Mouse (Mus musculus) intestine, embryonic 16.5 days (tissue): ENCODE measurements around the gene Gemin2. TPM values are rescaled to one million over a fixed set of nuclear protein-coding genes. Genes with fewer than 3 reads are reported as not detected.

Experiments
- ATAC-seq: fragments of 200-750 bp; cut with Nextera tagmentation; 2 replicates; pipeline ENCODE4 v1.8.0; 2017; ENCODE audit warnings: moderate TSS enrichment, moderate library complexity
- H3K27ac ChIP-seq: fragments of 300-500 bp; sonication (generic); 2 replicates; pipeline ENCODE4 v1.5.1; 2014; ENCODE audit warnings: mild to moderate bottlenecking, low read length
- H3K27me3 ChIP-seq: fragments of 300-500 bp; sonication (generic); replicated peaks from 2 replicates; pipeline ENCODE4 v1.6.1; 2014; ENCODE audit warnings: low read length, control low read depth, mixed read lengths; ENCODE audit not compliant: control insufficient read depth, insufficient read depth
- H3K36me3 ChIP-seq: fragments of 300-500 bp; sonication (generic); 2 replicates; pipeline ENCODE4 v1.6.1; 2014; ENCODE audit warnings: low read length, control low read depth; ENCODE audit not compliant: control insufficient read depth, insufficient read depth
- H3K4me1 ChIP-seq: fragments of 300-500 bp; sonication (generic); 2 replicates; pipeline ENCODE4 v1.6.1; 2014; ENCODE audit warnings: low read length, control low read depth, mixed read lengths; ENCODE audit not compliant: control insufficient read depth, insufficient read depth
- H3K4me2 ChIP-seq: fragments of 300-500 bp; sonication (generic); 2 replicates; pipeline ENCODE4 v1.6.1; 2014; ENCODE audit warnings: low read depth, low read length, control low read depth
- H3K4me3 ChIP-seq: fragments of 300-500 bp; sonication (generic); 2 replicates; pipeline ENCODE4 v1.5.1; 2014; ENCODE audit warnings: mild to moderate bottlenecking, low read length
- H3K9ac ChIP-seq: fragments of 300-500 bp; sonication (generic); 2 replicates; pipeline ENCODE4 v1.6.1; 2014; ENCODE audit warnings: low read depth, low read length
- H3K9me3 ChIP-seq: fragments of 300-500 bp; sonication (generic); 2 replicates; pipeline ENCODE4 v1.6.1; 2016; ENCODE audit warnings: low read length, control low read depth; ENCODE audit not compliant: control insufficient read depth
- WGBS: fragments of 180-500 bp; shearing (Covaris S2); extraction: QIAGEN DNeasy Blood & Tissue Kit; methylation state at CpG from one replicate; pipeline ENCODE4 v1.1.7; 2014; 5-methylcytosine and 5-hydroxymethylcytosine counted together
- polyA plus RNA-seq: library from polyadenylated mRNA; unstranded; fragments of >200 nt; fragmentation: Nextera tagmentation; extraction: Ambion mirVana; gene quantifications from 2 replicates; pipeline ENCODE4 v1.2.1, GENCODE M21; 2015

The Gemin2 gene
- polyA plus RNA-seq, 1 experiment from 2014 or later: 20.3 TPM

DNA sequence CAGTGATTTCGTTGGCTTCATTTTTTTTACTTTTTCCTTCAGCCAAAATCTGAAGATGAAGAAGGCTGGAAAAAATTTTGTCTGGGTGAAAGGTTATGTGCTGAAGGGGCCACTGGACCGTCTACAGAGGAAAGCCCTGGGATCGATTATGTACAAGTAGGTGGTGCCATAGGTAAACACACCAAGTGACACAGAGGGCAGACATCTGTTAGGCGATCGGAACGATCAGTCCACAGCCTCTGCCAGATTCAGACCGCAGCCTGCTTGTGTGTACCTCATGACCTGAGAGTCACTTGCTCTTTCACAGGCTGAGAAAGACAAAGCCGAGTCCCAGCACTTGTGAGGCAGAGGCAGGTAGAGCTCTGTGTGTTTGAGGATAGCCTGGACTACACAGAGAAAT, 4.8 kb downstream of the Gemin2 start:
- WGBS: 86% methylated on average over 8 of the region's 8 CpGs

DNA sequence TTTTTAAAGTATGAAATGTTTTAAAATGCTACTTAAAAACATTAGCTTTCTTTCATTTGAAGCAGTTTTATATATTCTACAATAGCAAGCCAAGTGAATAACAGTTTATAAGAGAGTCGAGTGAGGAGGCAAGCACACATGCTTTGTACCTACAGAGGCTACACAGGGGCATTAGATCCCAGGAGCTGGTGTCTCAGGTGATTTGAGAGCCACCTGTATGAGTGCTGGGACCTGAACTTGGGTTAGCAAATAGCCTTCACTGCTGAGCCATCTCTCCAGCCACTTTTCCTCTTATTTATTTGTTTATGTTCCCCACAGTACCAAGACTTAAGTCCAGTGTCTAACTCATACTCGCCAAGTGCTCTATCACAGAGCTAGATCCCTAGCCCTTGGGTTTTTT, 6.7 kb downstream of the Gemin2 start:
- 91% methylated on average over 2 of the region's 2 CpGs for WGBS
- Histone ChIP-seq H3K4me2 (no peak overlapping the region), H3K27ac (no peak overlapping the region), H3K9me3 (no peaks in the 10 kb centered on the region), H3K36me3 (peaks cover 11% of the 10 kb centered on the region), H3K4me3 (no peak overlapping the region), H3K9ac (no peak overlapping the region), H3K4me1 (no peaks in the 10 kb centered on the region), H3K27me3 (no peaks in the 10 kb centered on the region)
- no peak for ATAC-seq

More for the DNA sequence above, 4.8 kb downstream of the Gemin2 start:
- no peak overlapping the region for H3K4me3 ChIP-seq
- H3K4me1 ChIP-seq: no peaks in the 10 kb centered on the region
- H3K27ac ChIP-seq: no peak overlapping the region
- H3K9ac ChIP-seq: no peak overlapping the region
- no peak overlapping the region for H3K4me2 ChIP-seq
- ATAC-seq: no peak
- H3K36me3 ChIP-seq: peaks cover 11% of the 10 kb centered on the region; the same call in 1 of the 2 replicates
- H3K9me3 ChIP-seq: no peaks in the 10 kb centered on the region
- H3K27me3 ChIP-seq: no peaks in the 10 kb centered on the region

DNA sequence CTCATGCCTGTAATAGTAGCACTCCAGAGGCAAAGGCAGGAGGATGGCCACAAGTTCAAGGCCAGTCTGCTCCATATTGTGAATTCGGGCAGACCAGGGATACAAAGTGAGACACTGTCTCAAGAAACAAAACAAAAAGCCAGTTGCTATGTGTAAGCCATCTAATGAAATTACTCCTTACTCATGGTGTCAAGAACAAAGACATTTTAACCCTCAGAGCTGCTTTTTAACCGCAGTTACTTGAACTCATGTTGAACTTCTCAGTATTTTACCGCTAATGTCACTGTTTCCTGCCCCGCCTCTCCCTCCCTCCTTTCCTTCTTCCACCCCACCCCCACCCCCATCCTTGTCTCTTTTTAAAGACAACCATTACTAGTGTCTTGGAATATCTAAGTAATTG, 8.1 kb downstream of the Gemin2 start:
- 86% methylated on average over 4 of the region's 4 CpGs for WGBS

DNA sequence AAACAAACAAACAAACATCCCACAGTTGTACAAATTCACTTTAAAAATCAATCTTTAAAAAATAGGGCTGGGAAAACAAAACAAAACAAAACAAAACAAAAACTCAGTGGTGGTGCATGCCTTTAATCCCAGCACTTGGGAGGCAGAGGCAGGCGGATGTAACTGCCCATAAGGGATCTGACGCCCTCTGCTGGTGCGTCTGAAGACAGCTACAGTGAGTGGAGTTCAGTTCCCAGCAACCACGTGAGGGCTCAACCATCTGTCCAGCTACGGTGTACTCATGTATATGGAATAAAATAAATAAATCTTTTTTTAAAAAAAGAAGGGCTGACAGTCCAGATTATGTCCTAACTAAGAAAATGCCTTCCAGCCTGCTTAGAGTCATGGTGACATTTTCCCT, 18.9 kb downstream of the Gemin2 start:
- Histone ChIP-seq H3K4me3 (no peak overlapping the region), H3K36me3 (no peaks in the 10 kb centered on the region), H3K9me3 (no peaks in the 10 kb centered on the region), H3K27ac (no peak overlapping the region), H3K27me3 (no peaks in the 10 kb centered on the region), H3K4me1 (no peaks in the 10 kb centered on the region), H3K9ac (no peak overlapping the region), H3K4me2 (no peak overlapping the region)
- WGBS: 65% methylated on average over 5 of the region's 5 CpGs
- ATAC-seq: no peak

More for the DNA sequence above, 8.1 kb downstream of the Gemin2 start:
- no peak overlapping the region for H3K4me3 ChIP-seq
- no peak for ATAC-seq
- H3K27me3 ChIP-seq: no peaks in the 10 kb centered on the region
- no peaks in the 10 kb centered on the region for H3K4me1 ChIP-seq
- H3K4me2 ChIP-seq: no peak overlapping the region
- no peak overlapping the region for H3K9ac ChIP-seq
- H3K9me3 ChIP-seq: no peaks in the 10 kb centered on the region
- H3K36me3 ChIP-seq: peaks cover 14% of the 10 kb centered on the region
- no peak overlapping the region for H3K27ac ChIP-seq

DNA sequence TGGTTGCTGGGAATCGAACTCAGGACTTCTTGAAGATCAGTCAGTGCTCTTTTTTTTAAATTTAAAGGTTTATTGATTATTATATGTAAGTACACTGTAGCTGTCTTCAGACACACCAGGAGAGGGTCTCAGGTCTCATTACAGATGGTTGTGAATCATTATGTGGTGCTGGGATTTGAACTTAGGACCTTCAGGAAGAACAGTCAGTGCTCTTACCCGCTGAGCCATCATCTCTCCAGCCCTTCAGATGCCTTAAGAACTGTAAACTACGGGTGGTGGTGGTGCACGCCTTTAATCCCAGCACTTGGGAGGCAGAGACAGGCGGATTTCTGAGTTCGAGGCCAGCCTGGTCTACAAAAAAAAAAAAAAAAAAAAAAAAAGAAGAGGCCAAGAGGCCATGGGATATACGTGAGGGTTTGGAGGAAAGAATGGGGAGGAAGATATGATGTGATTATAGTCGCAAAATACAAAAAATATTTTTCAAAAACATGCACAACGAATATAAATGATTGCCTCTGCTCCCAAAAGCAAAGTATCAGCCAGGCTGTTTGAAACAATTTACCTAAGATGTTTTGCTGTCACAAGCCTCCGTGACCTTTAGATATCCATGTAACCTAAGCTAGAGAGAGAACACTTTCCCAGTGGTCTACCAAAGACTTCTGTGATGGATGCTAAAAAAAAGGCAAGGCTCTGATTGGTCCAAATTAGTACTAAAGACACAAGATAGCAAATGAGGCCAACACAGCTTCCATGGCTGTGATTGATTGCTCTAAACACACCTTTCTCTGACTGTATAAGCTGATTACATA, 26.2 kb downstream of the Gemin2 start:
- H3K9me3 ChIP-seq: no peaks in the 10 kb centered on the region
- H3K27me3 ChIP-seq: no peaks in the 10 kb centered on the region
- ATAC-seq: no peak
- peak overlapping the region; percentile 86 for H3K27ac ChIP-seq
- 70% methylated on average over 10 of the region's 10 CpGs for WGBS
- peaks cover 3% of the 10 kb centered on the region; the same call in 1 of the 2 replicates for H3K4me1 ChIP-seq
- peaks cover 6% of the 10 kb centered on the region for H3K36me3 ChIP-seq
- peak overlapping the region; percentile 35; the same call in 1 of the 2 replicates for H3K4me2 ChIP-seq
- 0 out of 2 replicates have a peak overlapping the region, but pooled peaks have one; percentile 18 for H3K4me3 ChIP-seq
- H3K9ac ChIP-seq: no peak overlapping the region

DNA sequence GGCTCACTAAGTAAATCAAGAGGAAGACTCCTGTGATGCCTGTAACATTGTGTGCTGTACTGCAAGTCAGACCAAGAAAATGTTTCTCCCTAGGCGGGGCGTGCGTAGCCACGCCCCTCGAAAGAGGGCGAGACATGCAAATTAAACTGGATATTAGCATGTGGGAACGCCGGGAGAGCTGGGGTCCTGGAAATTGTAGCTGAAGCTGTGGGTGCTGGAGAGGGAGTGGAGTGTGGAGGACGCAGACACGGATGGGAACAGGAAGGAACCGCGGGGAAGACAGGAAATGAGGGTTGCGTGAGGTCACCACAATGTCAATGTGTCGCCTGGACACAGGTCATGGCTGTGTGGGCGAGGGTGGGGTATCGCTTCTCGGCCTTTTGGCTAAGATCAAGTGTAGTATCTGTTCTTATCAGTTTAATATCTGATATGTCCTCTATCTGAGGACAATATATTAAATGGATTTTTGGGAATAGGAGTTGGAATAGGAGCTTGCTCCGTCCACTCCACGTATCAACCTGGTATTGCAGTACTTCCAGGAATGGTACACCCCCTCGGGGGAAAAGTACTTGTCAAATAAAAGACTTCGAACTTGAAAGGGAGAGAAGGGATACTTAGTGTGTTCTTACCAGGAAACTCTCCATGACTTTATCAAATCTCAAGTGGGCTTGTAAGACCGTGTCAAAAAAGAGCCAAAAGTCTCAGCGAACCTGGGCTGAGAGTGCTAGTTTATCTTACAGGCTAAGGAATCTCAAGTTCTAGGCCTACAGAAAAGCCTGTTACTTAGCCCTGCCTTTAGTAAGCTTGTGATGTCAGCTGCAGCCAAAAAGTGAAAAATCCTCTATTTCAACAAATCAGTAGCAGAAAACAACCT, 27.0 kb downstream of the Gemin2 start:
- ATAC-seq: peak; percentile 90
- Histone ChIP-seq H3K27ac (peak overlapping the region; percentile 86), H3K4me3 (peak overlapping the region; percentile 18; the same call in 1 of the 2 replicates), H3K9ac (peak overlapping the region; percentile 43; the same call in 1 of the 2 replicates), H3K27me3 (no peaks in the 10 kb centered on the region), H3K9me3 (no peaks in the 10 kb centered on the region), H3K36me3 (peaks cover 9% of the 10 kb centered on the region), H3K4me1 (peaks cover 3% of the 10 kb centered on the region; the same call in 1 of the 2 replicates), H3K4me2 (peak overlapping the region; percentile 35; the same call in 1 of the 2 replicates)
- WGBS: 10% methylated on average over 23 of the region's 23 CpGs

DNA sequence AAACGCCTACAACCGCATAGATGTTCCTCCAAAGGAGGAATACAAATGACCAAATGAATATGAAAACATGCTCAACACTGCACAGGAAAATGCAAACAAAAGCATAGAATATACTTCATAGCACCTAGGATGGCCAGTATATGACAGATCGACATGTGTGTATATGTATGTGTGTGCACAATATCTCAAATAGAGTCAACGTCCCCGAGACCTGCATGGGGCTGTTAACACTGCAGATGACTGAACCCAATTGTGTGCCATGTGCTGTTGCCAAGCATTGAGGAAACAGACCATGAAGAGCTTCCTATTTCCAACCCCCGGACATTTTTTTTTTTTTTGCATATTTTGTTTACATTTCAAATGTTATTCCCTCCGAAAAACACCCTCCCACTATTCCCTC, 27.7 kb downstream of the Gemin2 start:
- WGBS: 34% methylated on average over 7 of the region's 7 CpGs
- Histone ChIP-seq H3K9me3 (no peaks in the 10 kb centered on the region), H3K27ac (peak overlapping the region; percentile 86; the same call in 1 of the 2 replicates), H3K36me3 (peaks cover 9% of the 10 kb centered on the region), H3K4me1 (peaks cover 3% of the 10 kb centered on the region; the same call in 1 of the 2 replicates), H3K9ac (no peak overlapping the region), H3K27me3 (no peaks in the 10 kb centered on the region), H3K4me3 (no peak overlapping the region), H3K4me2 (no peak overlapping the region)
- ATAC-seq: peak; percentile 23

DNA sequence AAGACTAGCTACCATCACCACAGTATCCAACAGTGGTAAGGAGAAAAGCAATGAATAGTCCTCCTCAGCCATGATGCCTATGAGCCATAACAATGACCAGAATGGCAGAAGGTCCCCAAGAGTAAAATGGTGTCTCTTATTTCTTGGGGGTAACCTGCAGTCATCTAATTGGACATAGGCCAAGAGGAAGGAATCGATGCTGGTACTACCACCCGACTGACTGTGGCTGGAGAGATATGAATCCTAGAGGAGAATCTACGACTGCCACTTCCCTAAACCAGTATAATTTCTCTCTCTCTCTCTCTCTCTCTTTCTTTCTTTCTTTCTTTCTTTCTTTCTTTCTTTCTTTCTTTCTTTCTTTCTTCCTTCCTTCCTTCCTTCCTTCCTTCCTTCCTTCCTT, 39.3 kb downstream of the Gemin2 start:
- ATAC-seq: no peak
- H3K36me3 ChIP-seq: peaks cover 6% of the 10 kb centered on the region; the same call in 1 of the 2 replicates

DNA sequence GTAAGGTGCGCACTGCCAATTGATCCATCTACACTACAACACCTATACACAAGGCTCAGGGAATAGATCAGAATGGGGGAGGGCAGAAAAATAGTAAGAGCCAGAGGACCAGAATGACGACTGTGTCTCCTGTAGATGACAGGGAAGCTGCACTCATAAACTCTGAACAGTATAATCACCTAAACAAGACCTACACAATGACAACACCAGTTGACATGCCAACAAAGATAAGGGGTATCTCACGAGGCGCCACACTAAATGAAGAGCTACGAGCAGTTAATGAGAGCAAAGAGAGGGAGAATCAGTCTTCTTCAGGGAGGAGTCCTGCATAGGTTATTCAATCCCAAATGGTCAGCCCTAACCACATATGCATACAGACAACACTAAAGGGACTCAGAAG, 40.0 kb downstream of the Gemin2 start:
- Histone ChIP-seq H3K9ac (no peak overlapping the region), H3K27ac (no peak overlapping the region), H3K4me1 (no peaks in the 10 kb centered on the region), H3K27me3 (no peaks in the 10 kb centered on the region), H3K4me2 (no peak overlapping the region), H3K4me3 (no peak overlapping the region), H3K36me3 (peaks cover 11% of the 10 kb centered on the region; the same call in 1 of the 2 replicates), H3K9me3 (no peaks in the 10 kb centered on the region)
- 90% methylated on average over 5 of the region's 5 CpGs for WGBS
- no peak for ATAC-seq

More for the DNA sequence above, 39.3 kb downstream of the Gemin2 start:
- Histone ChIP-seq H3K9ac (no peak overlapping the region), H3K4me3 (no peak overlapping the region), H3K4me2 (no peak overlapping the region), H3K27me3 (no peaks in the 10 kb centered on the region), H3K9me3 (no peaks in the 10 kb centered on the region), H3K4me1 (no peaks in the 10 kb centered on the region), H3K27ac (no peak overlapping the region)
- WGBS: 92% methylated on average over 3 of the region's 3 CpGs
